Mouse (Mus musculus): ENCODE results near the gene Vgll3.

DNA sequence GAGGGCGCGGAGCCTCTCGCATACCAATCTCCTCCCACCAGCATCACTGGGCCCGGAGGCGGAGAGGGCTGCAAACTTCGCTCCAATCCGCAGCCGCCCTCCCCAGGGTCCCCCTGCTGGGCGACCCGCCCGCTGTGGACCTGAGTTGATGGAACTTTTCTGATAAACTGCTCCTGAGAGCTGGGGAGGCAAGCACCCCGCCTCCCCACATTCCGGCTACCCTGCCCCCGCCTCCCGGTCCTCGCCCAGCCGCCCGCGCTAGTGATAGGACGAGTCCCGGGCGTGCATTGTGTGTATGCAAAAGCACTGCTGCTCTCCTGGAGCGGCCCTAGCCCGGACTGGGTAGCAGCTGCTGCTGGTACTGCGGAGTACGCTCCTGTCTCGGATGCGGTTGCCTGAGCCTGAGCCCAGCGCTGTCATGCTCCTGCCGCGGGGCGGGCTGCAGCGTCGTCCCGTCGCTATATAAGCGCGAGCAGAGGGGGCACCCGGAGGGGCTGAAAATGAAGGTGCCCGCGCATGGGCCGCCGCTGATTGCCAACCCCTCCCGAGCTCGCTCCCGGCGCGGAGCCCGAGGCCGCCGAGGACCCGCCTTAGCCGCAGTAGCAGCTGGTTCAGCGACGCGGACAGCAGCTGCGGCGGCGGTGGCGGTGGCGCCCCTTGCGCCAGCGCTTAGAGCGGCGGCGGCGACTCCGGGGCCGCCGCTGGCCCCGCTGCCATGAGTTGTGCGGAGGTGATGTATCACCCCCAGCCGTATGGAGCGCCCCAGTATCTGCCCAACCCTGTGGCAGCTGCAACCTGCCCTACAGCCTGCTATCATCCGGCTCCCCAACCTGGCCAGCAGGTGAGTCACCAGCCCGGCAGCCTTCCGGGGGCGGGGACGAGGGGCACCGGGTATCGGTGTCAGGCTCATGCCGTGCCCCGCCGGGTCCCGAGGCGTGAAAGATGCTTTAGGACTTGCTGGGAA, at the start of gene Vgll3:
- TF ChIP-seq CTCF (IDR thresholded peaks at IDR 0.05; ENCODE audit: low read depth, low read length) (no peak), POLR2A (IDR thresholded peaks at IDR 0.05; ENCODE audit: insufficient read depth, low read length) (no peak)
